Mouse (Mus musculus) spleen, adult 12 weeks (tissue): Measurements from ENCODE around the gene Ufm1.

Source experiments
- DNase-seq: peaks from one replicate; pipeline ENCODE4 v3.0.0; 2022; ENCODE audit warnings: low spot score

Gene Ufm1

DNA sequence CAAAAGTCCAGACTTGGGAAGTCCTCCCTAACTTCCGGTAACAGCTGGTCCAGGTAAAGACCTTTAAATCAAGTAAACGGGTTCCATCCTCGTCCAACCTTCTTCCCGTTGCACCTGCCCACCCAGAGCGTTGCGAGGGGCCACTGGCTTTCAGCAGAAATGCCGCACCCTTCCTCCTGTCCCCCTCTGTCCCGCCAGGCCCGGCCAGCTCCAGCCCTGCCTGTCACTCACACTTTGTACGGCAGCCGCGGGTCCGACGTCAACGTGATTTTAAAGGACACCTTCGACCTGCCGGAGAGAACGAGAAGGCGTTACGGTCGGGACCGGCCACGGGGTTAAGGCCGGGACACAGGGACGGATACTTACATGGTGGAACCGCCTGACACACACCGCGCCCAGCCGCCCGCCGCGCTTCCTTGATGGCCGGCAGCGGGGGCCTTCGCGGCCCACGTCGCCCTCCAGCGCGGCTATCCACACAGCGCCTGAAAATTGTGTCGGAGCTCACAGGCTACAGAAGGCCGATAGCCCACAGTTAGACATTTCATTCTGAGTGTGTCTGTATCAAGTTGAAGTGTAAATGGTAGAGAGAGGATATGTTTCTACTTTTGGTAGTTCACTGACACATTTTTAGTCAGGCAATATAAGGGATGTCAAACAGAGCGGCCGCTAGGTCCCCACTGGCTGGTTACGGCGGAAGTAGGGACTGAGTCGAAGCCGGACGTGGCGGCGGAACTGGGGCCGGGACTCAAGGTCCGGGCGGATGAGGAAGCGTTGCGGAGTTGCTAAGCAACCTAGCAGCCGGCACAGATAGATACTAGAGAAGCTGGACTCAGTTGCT is at the start of gene Ufm1:
Gene Ufm1 (minus strand): TSS at position 448 of the 838 bp plus-strand sequence.
- DNase-seq, result peak; percentile 77

DNA sequence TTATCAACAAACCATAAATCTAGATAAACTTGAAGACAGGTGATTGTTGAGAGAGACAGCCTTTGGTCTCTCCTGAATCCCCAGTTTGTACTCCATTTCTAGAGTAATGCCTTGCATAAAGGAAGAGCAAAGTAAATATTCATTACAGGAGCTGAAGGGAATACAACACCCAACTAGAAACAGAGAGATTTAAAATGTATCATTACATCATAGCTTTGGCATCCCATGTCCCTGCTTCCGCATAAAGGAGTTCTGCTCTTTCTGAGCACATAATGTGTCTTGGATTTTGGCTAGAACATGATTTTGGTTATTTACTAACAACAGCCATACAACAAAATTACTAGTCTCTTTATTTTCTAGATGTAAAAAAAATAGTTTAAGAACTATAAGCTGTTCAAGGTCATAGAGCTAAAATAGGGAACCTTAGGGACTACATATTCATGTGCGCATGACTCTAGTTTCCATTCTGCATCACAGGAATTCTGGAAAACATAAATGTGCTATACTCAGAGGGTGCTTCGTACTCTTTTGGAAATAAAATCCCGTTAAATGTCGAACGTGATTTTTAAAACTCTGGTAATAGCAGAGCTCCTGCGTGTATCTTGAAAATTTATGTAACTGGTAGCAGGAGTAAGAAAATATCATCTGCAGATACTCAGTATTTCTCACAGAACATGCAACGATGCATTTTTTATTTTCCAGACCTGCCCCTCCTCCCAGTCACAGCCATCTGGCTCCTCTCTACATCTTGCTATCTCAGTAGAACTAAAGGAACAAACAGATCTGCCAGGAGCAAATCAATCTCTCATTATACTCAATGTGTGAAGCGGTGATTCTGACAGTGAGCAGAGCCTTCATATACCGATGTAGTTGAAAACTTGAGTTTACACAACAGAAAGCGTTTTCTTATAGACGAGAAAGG is 27.2 kb upstream of the Ufm1 start:
- no peak for DNase-seq

DNA sequence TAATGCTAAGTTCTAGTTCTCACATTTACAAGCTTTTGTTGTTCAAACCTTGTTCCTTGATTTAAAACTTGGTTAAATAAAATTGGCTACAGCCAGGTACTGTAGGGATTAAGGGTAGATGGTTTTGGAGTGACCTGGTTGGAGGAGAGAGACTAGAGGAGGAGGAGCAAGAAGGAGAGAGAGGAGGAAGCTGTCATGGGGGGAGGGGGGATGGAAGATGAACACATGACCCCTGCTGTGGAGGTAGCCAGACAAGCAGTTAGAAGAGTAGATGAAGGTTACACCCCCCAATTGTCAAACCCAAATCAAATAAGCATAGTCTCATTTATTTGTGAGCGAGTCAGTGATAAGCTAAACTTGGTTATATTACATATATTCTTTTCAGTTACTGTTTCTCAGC is 8.0 kb upstream of the Ufm1 start:
- no peak for DNase-seq

DNA sequence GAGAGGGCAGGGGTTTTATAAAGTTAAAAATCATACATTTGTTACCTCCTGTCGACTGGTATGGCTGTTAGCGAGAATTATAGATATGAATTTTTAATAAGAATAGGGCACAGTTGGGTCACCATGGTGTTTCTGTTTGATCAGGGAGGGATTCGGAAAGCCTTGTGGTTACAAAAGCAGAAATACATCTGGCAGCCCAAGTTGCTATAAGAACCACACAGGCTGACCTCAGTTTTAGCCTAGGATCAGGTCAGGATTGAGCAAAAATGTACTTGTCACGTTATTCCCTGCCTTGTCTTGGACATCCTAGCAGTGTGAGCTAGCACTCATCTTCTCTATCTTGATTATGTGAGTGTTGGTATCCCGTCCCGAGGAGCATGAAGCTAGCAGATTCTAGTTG is 6.9 kb upstream of the Ufm1 start:
- no peak for DNase-seq

DNA sequence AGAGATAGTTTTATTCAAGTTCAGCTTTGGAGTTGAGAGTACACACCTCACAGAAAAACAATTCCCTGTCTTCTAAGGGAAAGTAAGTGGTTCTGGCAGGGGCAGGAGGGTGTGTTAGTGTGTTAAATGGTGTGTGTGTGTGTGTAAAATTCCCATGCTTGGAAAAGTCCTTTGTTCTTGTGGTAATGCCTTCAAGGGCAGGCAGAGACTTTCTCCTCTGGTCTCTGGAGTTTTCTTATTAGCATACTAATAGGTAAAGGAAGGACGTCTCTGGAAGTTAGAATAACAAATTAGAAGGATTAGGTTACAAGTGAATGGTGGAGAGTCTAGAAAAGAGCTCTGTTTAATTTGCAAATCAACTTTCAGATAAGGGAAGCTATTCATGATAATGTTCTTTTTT is 5.6 kb upstream of the Ufm1 start:
- DNase-seq, result no peak

DNA sequence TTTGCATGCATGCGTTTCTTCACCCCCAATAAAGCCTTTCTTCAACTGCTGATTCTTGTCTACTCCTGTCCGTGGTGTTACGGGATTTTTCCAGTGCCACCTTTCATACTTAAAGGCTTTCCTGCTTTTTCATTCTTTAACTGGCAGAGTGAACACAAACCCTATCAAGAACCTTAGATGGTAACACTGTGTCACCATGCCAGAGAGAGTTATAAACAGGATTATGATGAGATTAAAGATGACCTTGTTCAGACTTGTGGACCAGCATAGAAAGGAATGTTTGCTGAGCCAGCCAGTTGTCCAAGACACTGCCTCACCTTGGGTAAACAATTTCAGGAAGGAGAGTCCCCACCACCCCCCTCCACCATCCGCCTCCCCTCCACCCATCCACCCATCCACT is 4.6 kb upstream of the Ufm1 start:
- no peak for DNase-seq

DNA sequence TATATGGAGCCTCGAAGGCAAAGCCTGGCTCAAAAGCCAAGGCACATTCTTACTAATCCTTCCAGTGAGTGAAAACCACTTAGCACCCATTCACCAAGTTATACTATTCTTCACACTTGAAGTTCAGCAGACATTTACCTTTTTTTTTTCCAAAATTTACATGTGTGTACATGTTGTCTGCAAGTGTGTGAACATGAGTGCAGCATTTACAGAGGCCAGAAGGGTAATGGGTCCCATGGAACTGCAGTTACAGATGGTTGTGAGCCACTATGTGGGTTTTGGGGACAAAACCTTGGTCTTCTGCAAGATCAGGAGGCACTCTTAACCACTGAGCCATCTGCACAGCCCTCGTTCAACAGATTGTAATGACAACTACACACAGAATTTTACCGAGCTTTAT is 8.8 kb downstream of the Ufm1 start:
- DNase-seq, result no peak

DNA sequence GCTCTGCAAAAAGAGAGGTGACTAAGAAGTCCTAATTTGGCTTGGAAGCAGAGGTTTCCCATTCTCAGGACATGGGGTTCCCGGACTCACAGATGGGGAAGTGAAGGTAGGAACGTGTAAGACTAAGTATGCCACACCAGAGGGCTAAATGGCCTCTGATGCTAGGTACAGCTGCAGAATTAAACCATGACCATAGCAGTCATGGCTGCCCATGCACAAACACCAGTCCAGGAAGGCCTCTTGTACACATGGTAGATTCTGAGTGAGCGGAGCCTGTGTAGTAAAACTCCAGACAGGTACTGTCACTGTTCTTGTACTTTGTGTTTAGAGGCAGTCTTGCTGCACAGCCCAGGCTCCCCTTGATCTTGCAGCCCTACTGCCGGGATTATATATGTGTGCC is 9.4 kb downstream of the Ufm1 start:
- DNase-seq, result no peak

DNA sequence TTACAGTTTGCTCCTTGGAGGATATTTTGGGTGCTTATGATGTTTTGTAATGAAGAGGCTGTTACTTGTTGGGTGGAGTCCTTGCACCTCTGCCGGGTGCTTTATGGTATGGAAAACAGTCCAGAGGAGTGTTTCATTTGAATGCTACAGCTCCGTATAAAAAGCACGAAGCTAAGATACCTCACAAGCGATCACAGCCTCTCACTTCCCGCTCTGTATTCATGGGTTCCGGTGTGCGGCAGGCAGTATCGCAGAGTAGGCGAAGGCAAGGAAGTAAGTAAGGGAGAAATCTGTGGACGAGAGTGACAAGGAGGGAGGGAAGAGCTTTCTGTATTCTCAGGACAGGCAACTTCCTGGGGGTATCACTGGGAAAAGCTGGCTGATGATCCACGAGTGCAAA is 15.4 kb downstream of the Ufm1 start:
- DNase-seq, result no peak

DNA sequence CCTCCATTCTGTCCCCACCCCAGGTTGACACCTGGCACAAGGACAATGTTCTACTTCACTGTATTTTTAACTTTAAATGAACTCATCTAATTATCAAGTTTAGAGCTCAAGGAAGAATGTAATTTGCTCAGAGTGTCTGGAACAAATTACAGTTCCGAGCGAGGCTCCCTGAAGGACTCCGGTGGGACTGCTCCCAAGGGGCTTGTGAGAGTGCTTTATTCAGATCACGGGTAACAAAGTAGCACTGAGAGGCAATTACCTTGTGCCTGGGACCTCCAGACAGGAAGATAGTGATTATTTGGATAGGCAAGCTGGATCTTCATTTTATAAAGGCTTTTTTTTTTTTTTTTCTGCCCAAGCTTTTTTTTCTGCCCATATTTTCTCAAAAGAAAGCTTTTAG is 15.9 kb downstream of the Ufm1 start:
- DNase-seq, result no peak

DNA sequence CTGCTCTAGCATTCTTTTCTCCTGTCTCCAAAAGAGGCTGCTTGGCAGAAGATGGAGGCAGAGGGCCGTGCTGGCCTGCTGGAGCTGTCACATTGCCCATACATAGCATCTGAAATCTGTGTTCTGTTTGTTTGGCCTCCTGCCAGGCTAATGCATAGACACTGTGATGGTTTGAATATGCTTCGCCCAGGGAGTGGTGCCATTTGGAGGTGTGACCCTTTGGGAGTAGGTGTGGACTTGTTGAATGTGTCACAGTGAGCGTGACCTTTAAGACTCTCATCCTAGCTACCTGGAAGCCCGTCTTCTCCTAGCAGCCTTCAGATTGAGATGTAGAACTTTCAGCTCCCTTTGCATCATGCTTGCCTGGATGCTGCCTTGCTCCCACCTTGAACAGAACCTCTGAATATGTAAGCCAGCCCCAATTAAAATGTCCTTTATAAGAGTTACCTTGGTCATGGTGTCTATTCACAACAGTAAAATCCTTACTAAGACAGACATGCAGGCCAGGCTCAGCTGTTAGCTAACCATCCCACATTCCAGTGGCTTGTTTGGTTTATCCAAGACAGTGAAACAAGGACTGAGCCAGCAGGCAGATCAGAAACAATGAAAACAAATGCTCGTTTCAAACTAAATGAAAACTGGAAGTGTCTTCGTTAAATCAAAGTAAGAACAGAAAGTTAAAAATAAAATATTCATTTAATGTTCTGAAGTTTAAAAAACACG is 17.3 kb downstream of the Ufm1 start:
- no peak for DNase-seq

DNA sequence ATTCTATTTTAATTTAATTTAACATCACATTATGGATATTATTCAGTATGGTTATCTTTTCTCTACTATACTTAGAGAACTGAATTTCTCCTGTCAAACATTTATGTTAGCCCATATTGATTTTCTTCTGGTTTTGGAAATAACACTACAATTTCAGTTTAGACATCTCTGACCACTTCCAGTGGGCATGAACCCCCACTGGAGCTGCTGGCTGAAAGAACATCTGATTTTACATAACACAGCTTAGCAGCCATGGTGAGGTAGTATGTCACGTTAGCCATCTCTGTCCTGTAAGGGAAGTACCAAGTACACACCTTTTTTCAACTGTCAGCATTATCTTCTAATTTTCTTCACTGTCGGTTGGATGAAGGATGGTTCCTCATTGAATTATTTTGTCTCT is 18.8 kb downstream of the Ufm1 start, which contains the start of gene Gm10985:
Gene Gm10985 (plus strand): TSS at position 301 of the 400 bp plus-strand sequence.
- DNase-seq, result no peak

DNA sequence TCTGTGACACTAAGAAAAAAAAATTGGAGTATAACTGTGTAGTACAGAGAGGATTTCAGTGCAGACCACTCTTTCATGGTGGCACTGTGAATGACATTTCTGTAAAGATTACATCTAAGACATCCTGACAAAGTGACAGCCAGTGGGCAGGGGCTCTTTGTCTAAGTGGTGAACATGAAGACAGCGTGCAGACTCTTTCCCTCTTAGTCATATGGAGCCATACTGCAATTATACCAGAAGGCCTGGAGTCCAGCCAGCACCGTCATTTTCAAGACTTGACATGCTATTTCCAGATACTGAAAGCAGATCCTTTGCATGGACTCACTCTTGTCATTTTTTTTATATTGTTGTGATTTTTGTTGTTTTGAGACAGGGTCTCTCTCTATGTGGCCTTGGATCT is 29.4 kb downstream of the Ufm1 start:
- no peak for DNase-seq

DNA sequence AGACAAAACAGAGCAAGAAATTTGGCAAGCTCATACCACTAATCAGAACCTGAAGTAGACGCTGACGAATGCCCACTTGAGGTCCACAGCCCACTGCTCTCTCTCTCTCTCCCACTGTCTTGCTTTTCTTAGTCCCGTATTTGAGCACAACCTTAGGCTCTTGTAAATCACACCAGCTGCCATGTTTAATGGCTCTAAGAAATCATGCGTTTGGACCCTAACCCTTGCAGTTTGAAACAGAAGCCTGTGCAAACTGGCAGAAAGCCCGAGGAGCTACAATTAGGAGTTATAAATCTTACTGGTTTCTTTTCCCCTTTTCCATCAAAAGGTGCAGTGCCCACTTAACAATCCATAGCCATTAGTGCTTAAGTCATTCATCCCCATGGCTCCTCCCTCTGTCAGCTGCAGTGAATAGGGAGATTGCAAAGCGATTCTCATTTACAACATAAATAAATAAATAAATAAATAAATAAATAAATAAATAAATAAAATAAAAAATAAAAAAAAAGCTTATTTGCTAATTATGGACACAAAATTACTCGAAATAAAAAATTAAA is 50.1 kb downstream of the Ufm1 start:
- no peak for DNase-seq
